Mouse (Mus musculus) spleen, adult 2 months (tissue): ENCODE measurements around the gene Sec23ip.

Experiments used
- CTCF ChIP-seq: fragments of 200-500 bp; IDR thresholded peaks from 2 replicates; pipeline ENCODE4 v1.5.1; 2011; ENCODE audit warnings: mild to moderate bottlenecking, inconsistent platforms; ENCODE audit not compliant: insufficient read depth, insufficient read length, insufficient replicate concordance; ENCODE audit errors: extremely low read depth
- POLR2A ChIP-seq: fragments of 200-500 bp; IDR thresholded peaks from 2 replicates; pipeline ENCODE4 v1.6.1; 2011; ENCODE audit warnings: low read depth, low read length, inconsistent platforms

- TF ChIP-seq CTCF, result no peak
- no peak for TF ChIP-seq POLR2A
These were observed 13.2 kb upstream of the Sec23ip start for GRCm38 (mm10) chr7:128731585-128731984.
